Mouse (Mus musculus) MEL (cell line): ENCODE measurements around the gene Ccdc33. TPM values are rescaled to one million over a fixed set of nuclear protein-coding genes. Genes with fewer than 3 reads are reported as not detected.

Experiments used
- DNase-seq: peaks from one replicate; pipeline ENCODE4 v3.0.0; 2011; ENCODE audit warnings: low read depth, low spot score
- H3K27ac ChIP-seq: 2 replicates; pipeline ENCODE4 v1.5.1; 2012; ENCODE audit warnings: low read depth, mild to moderate bottlenecking, control low read depth, low read length, moderate library complexity; ENCODE audit not compliant: control insufficient read depth
- H3K27me3 ChIP-seq, 2 experiments: fragments of 150-350 bp in 1 of 2; sonication (generic) in 1 of 2; 2 replicates each; pipeline ENCODE4 v1.6.1; 2012; ENCODE audit warnings: low read length in 2 of 2, mild to moderate bottlenecking in 2 of 2, improper control_type of control experiment in 1 of 2, moderate library complexity in 1 of 2; ENCODE audit not compliant: insufficient read depth in 2 of 2, control insufficient read depth in 1 of 2
- H3K36me3 ChIP-seq, 2 experiments: 2 replicates each; pipeline ENCODE4 v1.6.1; 2012 to 2014; ENCODE audit warnings: low read length in 2 of 2, improper control_type of control experiment in 1 of 2, inconsistent platforms in 1 of 2, mild to moderate bottlenecking in 1 of 2; ENCODE audit not compliant: insufficient read depth in 2 of 2, control insufficient read depth in 1 of 2
- H3K4me1 ChIP-seq, 2 experiments: fragments of 150-350 bp in 1 of 2; sonication (generic) in 1 of 2; 2 replicates each; pipeline ENCODE4 v1.6.1; 2012; ENCODE audit warnings: low read length in 2 of 2, improper control_type of control experiment in 1 of 2, mild to moderate bottlenecking in 1 of 2; ENCODE audit not compliant: insufficient read depth in 2 of 2, control insufficient read depth in 1 of 2
- H3K4me3 ChIP-seq, 2 experiments: fragments of 150-350 bp in 1 of 2; sonication (generic) in 1 of 2; 2 replicates each; pipeline ENCODE4 v1.5.1; 2012; ENCODE audit warnings: low read depth in 2 of 2, low read length in 2 of 2, mild to moderate bottlenecking in 2 of 2, moderate library complexity in 2 of 2, control low read depth in 1 of 2, improper control_type of control experiment in 1 of 2; ENCODE audit not compliant: control insufficient read depth in 1 of 2, insufficient read depth in 1 of 2
- H3K79me2 ChIP-seq: 2 replicates; pipeline ENCODE4 v1.6.1; 2012; ENCODE audit warnings: mild to moderate bottlenecking, low read length, moderate library complexity; ENCODE audit not compliant: control insufficient read depth, poor library complexity, insufficient read depth
- H3K9ac ChIP-seq: 2 replicates; pipeline ENCODE4 v1.6.1; 2012; ENCODE audit warnings: low read depth, mild to moderate bottlenecking, control low read depth, low read length, moderate library complexity; ENCODE audit not compliant: control insufficient read depth, poor library complexity, severe bottlenecking
- H3K9me3 ChIP-seq: fragments of 150-350 bp; sonication (generic); replicated peaks from 2 replicates; pipeline ENCODE4 v1.6.1; 2012; ENCODE audit warnings: mild to moderate bottlenecking, low read length, improper control_type of control experiment, moderate library complexity; ENCODE audit not compliant: insufficient read depth
- BHLHE40 ChIP-seq: IDR thresholded peaks from 2 replicates; pipeline ENCODE4 v1.6.1; 2012; ENCODE audit warnings: low read depth, mild to moderate bottlenecking, inconsistent platforms, low read length, improper control_type of control experiment, borderline replicate concordance
- CHD2 ChIP-seq: IDR thresholded peaks from 2 replicates; pipeline ENCODE4 v1.6.1; 2011; ENCODE audit warnings: low read length, improper control_type of control experiment
- E2F4 ChIP-seq: IDR thresholded peaks from 2 replicates; pipeline ENCODE4 v1.6.1; 2011; ENCODE audit warnings: low read depth, low read length, improper control_type of control experiment, borderline replicate concordance
- ELF1 ChIP-seq: IDR thresholded peaks from 2 replicates; pipeline ENCODE4 v1.6.1; 2014; ENCODE audit warnings: low read depth, mild to moderate bottlenecking, inconsistent platforms, low read length, improper control_type of control experiment, moderate library complexity
- ETS1 ChIP-seq: IDR thresholded peaks from 2 replicates; pipeline ENCODE4 v1.6.1; 2012; ENCODE audit warnings: low read depth, mild to moderate bottlenecking, inconsistent platforms, low read length, improper control_type of control experiment, moderate library complexity
- GABPA ChIP-seq: IDR thresholded peaks from 2 replicates; pipeline ENCODE4 v1.6.1; 2012; ENCODE audit warnings: low read depth, mild to moderate bottlenecking, inconsistent platforms, low read length, improper control_type of control experiment, moderate library complexity
- GATA1 ChIP-seq: IDR thresholded peaks from 2 replicates; pipeline ENCODE4 v1.6.1; 2011; ENCODE audit warnings: low read depth, low read length, improper control_type of control experiment
- JUND ChIP-seq: IDR thresholded peaks from 2 replicates; pipeline ENCODE4 v1.6.1; 2011; ENCODE audit warnings: low read depth, mild to moderate bottlenecking, improper control_type of control experiment, low read length
- KAT2A ChIP-seq: conservative IDR thresholded peaks from 2 replicates; pipeline ENCODE4 v1.6.1; 2012; ENCODE audit warnings: low read depth, low read length, improper control_type of control experiment, inconsistent platforms
- MAFK ChIP-seq: IDR thresholded peaks from 2 replicates; pipeline ENCODE4 v1.6.1; 2011; ENCODE audit warnings: low read depth, mild to moderate bottlenecking, low read length, improper control_type of control experiment, borderline replicate concordance
- MEF2A ChIP-seq: IDR thresholded peaks from 2 replicates; pipeline ENCODE4 v1.6.1; 2014; ENCODE audit warnings: low read depth, mild to moderate bottlenecking, inconsistent platforms, low read length, improper control_type of control experiment; ENCODE audit not compliant: poor library complexity, insufficient replicate concordance, severe bottlenecking; ENCODE audit errors: extremely low read depth
- MXI1 ChIP-seq: IDR thresholded peaks from 2 replicates; pipeline ENCODE4 v1.6.1; 2011; ENCODE audit warnings: mild to moderate bottlenecking, low read depth, low read length, improper control_type of control experiment
- MYB ChIP-seq: IDR thresholded peaks from 2 replicates; pipeline ENCODE4 v1.6.1; 2011; ENCODE audit warnings: mild to moderate bottlenecking, low read depth, low read length, improper control_type of control experiment
- MYC ChIP-seq: IDR thresholded peaks from 2 replicates; pipeline ENCODE4 v1.6.1; 2011; ENCODE audit warnings: low read depth, mild to moderate bottlenecking, low read length, improper control_type of control experiment, moderate library complexity
- NRF1 ChIP-seq: IDR thresholded peaks from 2 replicates; pipeline ENCODE4 v1.6.1; 2014; ENCODE audit warnings: low read depth, mild to moderate bottlenecking, inconsistent platforms, low read length, improper control_type of control experiment, moderate library complexity; ENCODE audit not compliant: poor library complexity, insufficient read depth, severe bottlenecking
- POLR2A ChIP-seq, 2 experiments: IDR thresholded peaks; 2 replicates each; pipeline ENCODE4 v1.6.1; 2011 to 2012; ENCODE audit warnings: low read length in 2 of 2, mild to moderate bottlenecking in 2 of 2, control low read depth in 1 of 2, improper control_type of control experiment in 1 of 2, low read depth in 1 of 2, moderate library complexity in 1 of 2; ENCODE audit not compliant: control insufficient read depth in 1 of 2, insufficient read depth in 1 of 2, poor library complexity in 1 of 2
- POLR2AphosphoS5 ChIP-seq: IDR thresholded peaks from 2 replicates; pipeline ENCODE4 v1.6.1; 2012; ENCODE audit warnings: low read depth, borderline replicate concordance, mild to moderate bottlenecking, inconsistent platforms, low read length, moderate library complexity, mixed read lengths
- RAD21 ChIP-seq: IDR thresholded peaks from 2 replicates; pipeline ENCODE4 v1.6.1; 2011; ENCODE audit warnings: mild to moderate bottlenecking, low read depth, low read length, improper control_type of control experiment
- TCF12 ChIP-seq: IDR thresholded peaks from 2 replicates; pipeline ENCODE4 v1.6.1; 2014; ENCODE audit warnings: low read depth, mild to moderate bottlenecking, inconsistent platforms, low read length, improper control_type of control experiment, moderate library complexity
- USF1 ChIP-seq: IDR thresholded peaks from 2 replicates; pipeline ENCODE4 v1.6.1; 2014; ENCODE audit warnings: low read depth, mild to moderate bottlenecking, inconsistent platforms, low read length, improper control_type of control experiment, moderate library complexity
- USF2 ChIP-seq, 2 experiments: IDR thresholded peaks; 2 replicates each; pipeline ENCODE4 v1.6.1; 2011 to 2012; ENCODE audit warnings: improper control_type of control experiment in 2 of 2, low read length in 2 of 2, borderline replicate concordance in 1 of 2, inconsistent platforms in 1 of 2, low read depth in 1 of 2, mild to moderate bottlenecking in 1 of 2; ENCODE audit not compliant: insufficient read depth in 1 of 2
- ZKSCAN1 ChIP-seq: IDR thresholded peaks from 2 replicates; pipeline ENCODE4 v1.6.1; 2012; ENCODE audit warnings: low read depth, mild to moderate bottlenecking, inconsistent platforms, low read length, improper control_type of control experiment, moderate library complexity
- ZMIZ1 ChIP-seq: IDR thresholded peaks from 2 replicates; pipeline ENCODE4 v1.6.1; 2012; ENCODE audit warnings: low read depth, mild to moderate bottlenecking, inconsistent platforms, low read length, improper control_type of control experiment, moderate library complexity
- ZNF384 ChIP-seq: IDR thresholded peaks from 2 replicates; pipeline ENCODE4 v1.6.1; 2012; ENCODE audit warnings: low read depth, mild to moderate bottlenecking, inconsistent platforms, low read length, improper control_type of control experiment
- polyA plus RNA-seq, 2 experiments: library from polyadenylated mRNA; stranded (reverse) in 1 of 2; unstranded in 1 of 2; fragments of >175 nt in 1 of 2; fragments of >200 nt in 1 of 2; gene quantifications; 2 replicates each; pipeline versions ENCODE4 v1.2.1 to v1.2.4; 2012; ENCODE audit warnings: low replicate concordance in 2 of 2, low read depth in 1 of 2; ENCODE audit not compliant: insufficient read length in 2 of 2, insufficient read depth in 1 of 2, missing spikeins in 1 of 2
- total RNA-seq: library from RNA; depleted of rRNA; stranded (reverse); fragments of 300-350 nt; gene quantifications from 2 replicates; pipeline ENCODE4 v1.2.3, GENCODE M21; 2012

Ccdc33 gene
- total and polyA plus RNA-seq, 3 experiments, result not detected

DNA sequence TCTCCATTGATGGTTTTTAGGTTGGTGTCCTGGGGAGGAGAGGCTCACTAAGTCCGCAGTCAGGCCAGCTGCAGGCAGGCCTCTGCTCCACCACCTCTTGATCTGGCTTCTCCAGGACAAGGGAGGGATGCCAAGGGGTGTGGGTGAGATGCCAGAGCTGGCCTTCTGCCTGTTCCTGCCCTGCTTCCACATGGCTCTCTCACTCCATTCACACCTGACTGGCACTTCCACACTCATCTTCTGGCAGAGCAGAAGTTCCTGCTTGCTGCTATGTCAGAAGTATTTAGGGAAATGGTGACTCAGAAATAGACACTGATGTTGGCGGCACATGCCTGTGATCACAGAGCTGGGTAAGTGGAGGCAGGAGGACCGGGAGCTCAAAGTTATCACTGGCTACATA lies 51.1 kb downstream of the Ccdc33 start:
- Histone ChIP-seq H3K4me1 (0 out of 4 replicates have a peak, but pooled peaks cover 0 to 4% of the 10 kb centered on the region in 2 experiments), H3K79me2 (no peaks in the 10 kb centered on the region), H3K27ac (no peak overlapping the region), H3K9me3 (no peaks in the 10 kb centered on the region)
- TF ChIP-seq JUND, result no peak
- TF ChIP-seq NRF1, result no peak
- TF ChIP-seq POLR2AphosphoS5, result no peak
- TF ChIP-seq POLR2A (IDR thresholded peaks at IDR 0.05; ENCODE audit: control insufficient read depth in 1 of 2, insufficient read depth in 1 of 2, low read depth in 1 of 2, low read length in 2 of 2, poor library complexity in 1 of 2), result no peak
- TF ChIP-seq MAFK, result no peak
- TF ChIP-seq USF1, result no peak
- TF ChIP-seq TCF12, result no peak
- TF ChIP-seq E2F4, result no peak
- no peak for TF ChIP-seq ELF1
- no peak for TF ChIP-seq ZNF384
- no peak for TF ChIP-seq KAT2A
- no peak for TF ChIP-seq ZMIZ1
- TF ChIP-seq BHLHE40, result no peak
- no peak for TF ChIP-seq MXI1
- TF ChIP-seq RAD21, result no peak
- TF ChIP-seq GATA1, result no peak
- TF ChIP-seq, all 39 proteins: peak for 0
- no peaks in the 10 kb centered on the region for H3K36me3 ChIP-seq
- DNase-seq, result no peak
- H3K27me3 ChIP-seq, result peaks cover 0 to 5% of the 10 kb centered on the region in 2 experiments; a peak in 3 of 4 replicates
- no peak overlapping the region for H3K9ac ChIP-seq
- H3K4me3 ChIP-seq, result no peak overlapping the region

DNA sequence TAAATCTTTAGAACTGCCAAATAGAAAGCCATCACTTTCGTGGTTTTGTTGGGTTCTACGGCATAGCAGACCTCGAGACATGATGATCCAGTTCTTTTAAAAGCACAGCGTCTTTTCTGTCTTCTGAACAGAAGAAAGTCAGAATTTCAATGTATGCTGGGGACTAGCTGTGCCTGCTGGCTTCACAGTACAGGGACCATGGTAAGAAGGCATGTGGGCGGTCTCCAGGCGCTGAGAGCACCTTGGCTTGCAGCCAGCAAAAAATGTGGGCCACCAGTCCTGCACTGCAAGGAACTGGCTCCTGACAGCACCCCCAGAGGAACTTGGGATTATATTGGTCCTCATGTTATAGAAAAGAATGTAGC lies 51.9 kb downstream of the Ccdc33 start:
- Histone ChIP-seq H3K4me3 (no peak overlapping the region), H3K4me1 (0 out of 4 replicates have a peak, but pooled peaks cover 0 to 9% of the 10 kb centered on the region in 2 experiments), H3K9me3 (no peaks in the 10 kb centered on the region), H3K36me3 (no peaks in the 10 kb centered on the region), H3K27me3 (peaks cover 0 to 5% of the 10 kb centered on the region in 2 experiments; a peak in 3 of 4 replicates), H3K9ac (no peak overlapping the region), H3K27ac (no peak overlapping the region), H3K79me2 (no peaks in the 10 kb centered on the region)
- TF ChIP-seq ZMIZ1 (no peak), MYC (no peak), POLR2A (IDR thresholded peaks at IDR 0.05; ENCODE audit: control insufficient read depth in 1 of 2, insufficient read depth in 1 of 2, low read depth in 1 of 2, low read length in 2 of 2, poor library complexity in 1 of 2) (no peak), MAFK (no peak), CHD2 (no peak), USF2 (IDR thresholded peaks at IDR 0.05; ENCODE audit: borderline replicate concordance in 1 of 2, insufficient read depth in 1 of 2, low read depth in 1 of 2, low read length in 2 of 2) (no peak), ZKSCAN1 (no peak), GABPA (no peak), MYB (no peak), TCF12 (no peak), MEF2A (no peak), ZNF384 (no peak), ETS1 (no peak), GATA1 (no peak), JUND (no peak)
- peak; percentile 21 for DNase-seq
